Mouse (Mus musculus) midbrain, embryonic 10.5 days (tissue): ENCODE measurements around the gene Patl2. TPM values are rescaled to one million over a fixed set of nuclear protein-coding genes. Genes with fewer than 3 reads are reported as not detected.

ENCODE experiments used
- DNase-seq: peaks from one replicate; pipeline ENCODE4 v3.0.0-alpha.2; 2017; ENCODE audit warnings: low spot score
- H3K27ac ChIP-seq: fragments of 300-500 bp; sonication (generic); replicated peaks from 2 replicates; pipeline ENCODE4 v1.5.1; 2016; ENCODE audit warnings: mild to moderate bottlenecking
- H3K27me3 ChIP-seq: fragments of 300-500 bp; sonication (generic); 2 replicates; pipeline ENCODE4 v1.6.1; 2016; ENCODE audit warnings: low read depth, mild to moderate bottlenecking; ENCODE audit not compliant: poor library complexity, severe bottlenecking
- H3K36me3 ChIP-seq: fragments of 300-500 bp; sonication (generic); 2 replicates; pipeline ENCODE4 v1.6.1; 2016; ENCODE audit warnings: mild to moderate bottlenecking, moderate library complexity
- H3K4me1 ChIP-seq: fragments of 300-500 bp; sonication (generic); 2 replicates; pipeline ENCODE4 v1.6.1; 2016
- H3K4me3 ChIP-seq: fragments of 300-500 bp; sonication (generic); 2 replicates; pipeline ENCODE4 v1.5.1; 2016; ENCODE audit warnings: mild to moderate bottlenecking, moderate library complexity
- H3K9me3 ChIP-seq: fragments of 300-500 bp; sonication (generic); replicated peaks from 2 replicates; pipeline ENCODE4 v1.6.1; 2016; ENCODE audit warnings: mild to moderate bottlenecking
- WGBS: fragments of 180-500 bp; shearing (Covaris S2); methylation state at CpG from one replicate; pipeline ENCODE4 v1.1.7; 2016; 5-methylcytosine and 5-hydroxymethylcytosine counted together
- polyA plus RNA-seq: library from polyadenylated mRNA; unstranded; fragments of >200 nt; fragmentation: Nextera tagmentation; extraction: Ambion mirVana; gene quantifications from 2 replicates; pipeline ENCODE4 v1.2.1, GENCODE M21; 2016

Gene Patl2
- polyA plus RNA-seq, 1 experiment from 2014 or later: not detected

DNA sequence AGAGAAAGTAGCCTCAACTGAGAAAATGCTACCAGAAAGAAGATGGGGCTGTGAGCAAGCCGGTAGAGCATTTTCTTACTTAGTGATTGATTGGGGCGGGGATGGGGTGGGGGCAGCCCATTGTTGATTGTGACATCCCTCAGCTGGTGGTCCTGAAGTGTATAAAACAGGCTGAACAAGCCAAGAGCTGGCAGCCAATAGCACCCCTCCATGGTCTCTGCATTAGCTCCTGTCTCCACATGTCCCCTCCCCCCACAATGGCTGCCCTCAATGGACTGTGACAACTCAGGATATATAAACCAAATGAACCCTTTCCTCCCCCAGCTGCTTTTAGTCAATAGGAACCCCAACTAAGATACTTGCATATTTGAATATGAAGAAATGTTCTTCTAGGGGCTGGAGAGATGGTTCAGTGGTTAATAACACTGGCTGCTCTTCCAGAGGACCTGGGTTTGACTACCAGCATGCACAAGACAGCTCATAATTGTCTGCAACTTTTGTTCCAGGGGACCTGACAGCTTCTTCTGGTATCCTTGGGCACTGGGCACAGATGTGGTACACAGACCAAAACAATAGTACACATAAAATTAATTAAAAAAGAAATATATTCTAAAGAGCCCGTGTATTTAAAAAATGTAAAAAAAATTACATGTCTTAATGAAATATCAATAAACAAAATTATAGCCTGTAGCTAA is 24.7 kb upstream of the Patl2 start:
- H3K27me3 ChIP-seq: peaks cover 6% of the 10 kb centered on the region; the same call in 1 of the 2 replicates
- peaks cover 10% of the 10 kb centered on the region; the same call in 1 of the 2 replicates for H3K4me1 ChIP-seq
- H3K27ac ChIP-seq: no peak overlapping the region
- H3K4me3 ChIP-seq: no peak overlapping the region
- peak; percentile 43 for DNase-seq
- WGBS: 43% methylated on average over 3 of the region's 3 CpGs
- no peaks in the 10 kb centered on the region for H3K36me3 ChIP-seq
- H3K9me3 ChIP-seq: no peaks in the 10 kb centered on the region

DNA sequence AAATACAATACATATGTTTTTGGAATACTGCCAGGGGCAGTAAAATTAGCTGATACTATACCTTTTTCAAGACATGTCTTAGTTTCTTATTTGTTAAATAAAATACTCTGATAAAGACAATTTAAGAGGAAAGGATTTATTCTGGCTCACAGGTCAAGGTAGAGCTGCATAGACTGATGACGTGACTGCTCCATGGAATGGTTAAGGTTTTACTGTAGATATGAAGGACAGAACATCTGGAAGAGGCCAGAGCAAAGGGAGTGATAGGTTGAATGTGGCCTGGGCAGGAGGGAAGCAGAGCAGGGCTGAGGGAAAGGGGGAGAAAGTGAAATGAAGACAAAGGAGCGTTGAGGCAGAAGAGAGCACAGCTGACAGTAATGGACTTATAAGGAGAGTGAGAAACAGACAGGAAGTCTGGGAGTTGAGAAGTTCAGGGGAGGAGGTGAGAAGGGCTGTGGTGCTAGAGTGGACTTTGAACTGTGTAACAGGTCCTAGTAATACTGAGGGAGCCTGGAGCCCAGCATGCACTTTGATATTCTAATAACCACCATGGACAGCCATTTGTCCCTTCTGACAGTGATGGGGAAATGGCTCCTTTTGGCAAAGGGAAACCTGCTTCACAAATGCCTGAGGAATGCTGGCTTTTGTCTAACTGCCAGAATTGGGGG is 20.6 kb upstream of the Patl2 start:
- WGBS: 72% methylated on average over 2 of the region's 2 CpGs
- H3K36me3 ChIP-seq: no peaks in the 10 kb centered on the region
- H3K27ac ChIP-seq: no peak overlapping the region
- peaks cover 10% of the 10 kb centered on the region; the same call in 1 of the 2 replicates for H3K4me1 ChIP-seq
- H3K27me3 ChIP-seq: no peaks in the 10 kb centered on the region
- DNase-seq: no peak
- no peak overlapping the region for H3K4me3 ChIP-seq
- H3K9me3 ChIP-seq: no peaks in the 10 kb centered on the region

DNA sequence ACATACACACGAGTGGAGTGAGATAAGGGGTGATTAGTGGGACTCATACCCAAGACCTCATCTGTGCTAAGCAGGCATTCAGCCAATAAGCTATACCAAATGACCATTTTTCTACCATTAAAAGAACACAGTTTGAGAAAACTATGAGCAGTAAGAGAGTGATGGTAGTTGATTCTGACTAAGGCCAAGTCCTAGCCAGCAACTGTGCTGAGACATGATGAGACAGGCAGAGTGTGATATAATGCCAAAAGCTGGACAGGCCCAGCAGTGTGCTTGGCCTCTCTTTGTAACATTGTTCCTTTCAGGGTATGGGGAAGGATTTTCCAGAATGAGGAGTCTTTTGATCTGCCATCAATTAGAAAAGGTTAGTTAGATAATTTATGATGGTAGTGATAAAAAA is 15.5 kb upstream of the Patl2 start:
- Histone ChIP-seq H3K27ac (no peak overlapping the region), H3K27me3 (no peaks in the 10 kb centered on the region), H3K4me1 (no peaks in the 10 kb centered on the region), H3K4me3 (no peak overlapping the region), H3K9me3 (no peaks in the 10 kb centered on the region), H3K36me3 (no peaks in the 10 kb centered on the region)
- 90% methylated on average over 1 of the region's 1 CpGs for WGBS
- no peak for DNase-seq

- whole genome bisulfite sequencing: 67% methylated on average over 1 of the region's 1 CpGs
- DNase-seq: no peak
These were observed 8.5 kb upstream of the Patl2 start for GRCm38 (mm10) chr2:122194509-122194929.

GRCm38 (mm10) chr2:122191849-122192248 is 5.9 kb upstream of the Patl2 start:
- no peaks in the 10 kb centered on the region for H3K4me1 ChIP-seq
- no peak overlapping the region for H3K4me3 ChIP-seq
- no peak overlapping the region for H3K27ac ChIP-seq
- H3K36me3 ChIP-seq: no peaks in the 10 kb centered on the region
- H3K9me3 ChIP-seq: no peaks in the 10 kb centered on the region
- WGBS: 77% methylated on average over 3 of the region's 3 CpGs
- DNase-seq: no peak
- no peaks in the 10 kb centered on the region for H3K27me3 ChIP-seq

More at GRCm38 (mm10) chr2:122194509-122194929, 8.5 kb upstream of the Patl2 start:
- Histone ChIP-seq H3K4me3 (no peak overlapping the region), H3K9me3 (no peaks in the 10 kb centered on the region), H3K27ac (no peak overlapping the region), H3K27me3 (no peaks in the 10 kb centered on the region), H3K36me3 (no peaks in the 10 kb centered on the region), H3K4me1 (no peaks in the 10 kb centered on the region)

GRCm38 (mm10) chr2:122186751-122187150 is 762 bp upstream of the Patl2 start:
- Histone ChIP-seq H3K4me3 (no peak overlapping the region), H3K4me1 (no peaks in the 10 kb centered on the region), H3K27ac (no peak overlapping the region), H3K27me3 (no peaks in the 10 kb centered on the region), H3K36me3 (no peaks in the 10 kb centered on the region), H3K9me3 (no peaks in the 10 kb centered on the region)
- no peak for DNase-seq
- WGBS: 90% methylated on average over 3 of the region's 3 CpGs

DNA sequence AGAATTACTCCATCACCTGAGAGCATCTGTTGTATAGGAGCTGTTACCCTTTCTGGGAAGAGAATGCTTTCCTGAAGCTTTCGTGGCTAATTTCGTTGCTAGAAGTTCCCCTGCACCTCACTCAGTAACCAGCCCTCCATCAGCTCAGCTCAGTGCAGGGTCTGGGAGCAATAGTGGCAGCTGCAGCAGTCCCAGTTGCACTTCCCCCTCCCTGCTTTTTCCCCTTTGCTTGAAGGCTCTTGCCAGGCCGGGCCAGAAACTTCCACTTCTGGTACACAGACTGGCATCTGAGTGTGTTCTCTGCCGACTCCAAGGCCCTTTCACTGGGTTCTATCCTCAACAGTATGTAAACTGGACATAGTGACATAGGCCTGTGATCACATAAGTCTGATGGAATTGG is 903 bp downstream of the Patl2 start:
- no peaks in the 10 kb centered on the region for H3K36me3 ChIP-seq
- no peaks in the 10 kb centered on the region for H3K27me3 ChIP-seq
- H3K4me1 ChIP-seq: no peaks in the 10 kb centered on the region
- no peak for DNase-seq
- H3K27ac ChIP-seq: no peak overlapping the region
- no peak overlapping the region for H3K4me3 ChIP-seq
- WGBS: 85% methylated on average over 4 of the region's 4 CpGs
- no peaks in the 10 kb centered on the region for H3K9me3 ChIP-seq

GRCm38 (mm10) chr2:122180051-122180822 is 5.8 kb downstream of the Patl2 start:
- Histone ChIP-seq H3K4me1 (no peaks in the 10 kb centered on the region), H3K27ac (no peak overlapping the region), H3K9me3 (no peaks in the 10 kb centered on the region), H3K4me3 (no peak overlapping the region), H3K36me3 (no peaks in the 10 kb centered on the region), H3K27me3 (no peaks in the 10 kb centered on the region)
- 84% methylated on average over 8 of the region's 8 CpGs for WGBS
- DNase-seq: no peak

GRCm38 (mm10) chr2:122172188-122172587 is 13.8 kb downstream of the Patl2 start:
- no peaks in the 10 kb centered on the region for H3K4me1 ChIP-seq
- H3K9me3 ChIP-seq: no peaks in the 10 kb centered on the region
- no peaks in the 10 kb centered on the region for H3K27me3 ChIP-seq
- no peak overlapping the region for H3K27ac ChIP-seq
- DNase-seq: no peak
- WGBS: 95% methylated on average over 2 of the region's 2 CpGs
- no peak overlapping the region for H3K4me3 ChIP-seq
- no peaks in the 10 kb centered on the region for H3K36me3 ChIP-seq

DNA sequence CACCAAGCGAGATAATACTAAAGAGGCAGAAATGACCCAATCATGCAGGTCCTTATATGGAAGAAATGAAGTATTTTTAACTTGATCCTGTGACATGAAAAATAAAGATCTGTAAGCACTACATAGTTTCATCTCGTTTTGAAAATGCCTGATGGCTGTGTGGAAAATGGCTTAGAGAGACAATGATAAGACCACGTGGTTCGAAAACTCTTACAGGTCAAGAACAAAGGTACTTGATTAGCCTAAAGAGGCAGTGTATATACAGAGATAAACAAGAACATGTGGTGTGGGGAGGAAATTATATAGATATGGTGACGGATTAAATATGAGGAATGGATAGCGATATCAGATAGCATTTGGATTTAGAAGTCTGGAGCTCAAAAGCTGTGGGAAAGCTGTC is 14.7 kb downstream of the Patl2 start:
- Histone ChIP-seq H3K9me3 (no peaks in the 10 kb centered on the region), H3K36me3 (no peaks in the 10 kb centered on the region), H3K27ac (no peak overlapping the region), H3K4me1 (no peaks in the 10 kb centered on the region), H3K4me3 (no peak overlapping the region), H3K27me3 (no peaks in the 10 kb centered on the region)
- whole genome bisulfite sequencing: 92% methylated on average over 6 of the region's 6 CpGs
- no peak for DNase-seq

DNA sequence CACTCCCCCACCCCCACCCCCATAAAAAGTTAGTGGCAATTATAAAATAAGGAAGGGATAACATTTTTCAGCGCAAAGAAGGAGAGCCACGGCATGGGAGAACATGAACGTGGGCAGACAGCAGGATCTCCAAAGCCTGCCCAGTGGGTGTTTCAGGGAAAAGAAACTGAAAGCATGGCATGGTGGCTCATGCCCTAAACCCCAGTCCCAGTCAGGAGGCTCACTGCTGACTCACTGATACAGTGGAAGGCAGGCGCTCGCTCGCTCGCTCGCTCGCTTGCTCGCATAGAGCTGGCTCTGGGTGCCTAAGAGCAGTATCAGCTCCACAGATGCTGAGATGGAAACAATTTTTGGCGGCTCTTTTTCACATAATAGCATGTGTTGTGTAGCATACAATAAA is 21.7 kb downstream of the Patl2 start:
- Histone ChIP-seq H3K27ac (no peak overlapping the region), H3K4me3 (no peak overlapping the region), H3K36me3 (no peaks in the 10 kb centered on the region), H3K4me1 (peaks cover 5% of the 10 kb centered on the region; the same call in 1 of the 2 replicates), H3K27me3 (no peaks in the 10 kb centered on the region), H3K9me3 (no peaks in the 10 kb centered on the region)
- 90% methylated on average over 11 of the region's 11 CpGs for WGBS
- DNase-seq: no peak

DNA sequence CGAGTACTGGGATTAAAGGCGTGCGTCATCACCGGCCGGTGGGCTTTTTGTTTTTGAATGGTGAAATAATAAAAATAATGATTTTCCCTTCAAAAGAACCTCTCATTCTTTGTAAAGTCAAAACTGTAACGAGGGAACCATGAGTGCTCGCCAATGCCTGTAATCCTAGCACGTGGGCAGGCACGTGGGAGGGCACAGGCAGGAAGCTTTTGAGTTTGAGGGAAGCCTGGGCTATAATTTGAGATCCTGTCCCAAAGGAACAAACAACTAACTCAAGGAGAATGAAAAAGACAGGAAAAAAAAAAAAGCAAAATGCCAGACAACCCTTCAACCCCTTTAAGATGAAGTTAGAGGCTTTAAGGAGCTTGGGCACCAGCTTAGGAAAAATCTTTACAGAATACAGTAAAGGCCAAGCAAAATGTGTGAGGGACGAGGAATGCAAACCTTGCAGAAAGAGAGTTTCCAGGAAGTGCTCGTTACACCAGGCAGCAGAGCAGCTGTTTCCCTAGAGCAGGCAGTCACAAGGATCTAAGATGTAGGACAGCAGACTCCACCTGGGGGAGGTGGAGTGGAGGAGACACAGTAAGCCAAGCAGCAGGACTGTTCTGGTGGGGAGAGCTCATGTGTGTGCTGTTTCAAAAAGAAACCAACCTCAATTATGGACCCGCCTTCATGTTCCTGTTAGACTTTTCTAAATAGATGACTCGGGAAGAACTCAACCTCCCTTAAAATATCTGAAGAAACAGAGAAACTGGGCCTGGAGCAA is 22.4 kb downstream of the Patl2 start:
- Histone ChIP-seq H3K27me3 (no peaks in the 10 kb centered on the region), H3K36me3 (no peaks in the 10 kb centered on the region), H3K4me1 (peaks cover 9% of the 10 kb centered on the region), H3K27ac (no peak overlapping the region), H3K9me3 (no peaks in the 10 kb centered on the region), H3K4me3 (no peak overlapping the region)
- no peak for DNase-seq
- 84% methylated on average over 13 of the region's 13 CpGs for WGBS
